Comparison of ENCODE assay signal across 1 mouse cellular context in genomic region chr14:47188848-47189634, GRCm38 (mm10).
TF ChIP-seq lines count a peak whose summit lies in the region.

Gene Gch1 (minus strand): TSS chr14:47189413.

TF ChIP-seq in CH12.LX, 34 proteins besides CTCF, POLR2A, EP300 and RAD21 (continued from another document):
- no peak for TF ChIP-seq ETS1 (conservative IDR thresholded peaks at IDR 0.05; ENCODE audit: low read depth, low read length)
- TF ChIP-seq TBP (conservative IDR thresholded peaks at IDR 0.05; ENCODE audit: low read depth, low read length) = peak; percentile 77; the same call in 1 of the 2 replicates
